ENCODE assay signal across 9 mouse cellular contexts in genomic region chr14:86562728-86563127, GRCm38 (mm10).
A peak's percentile ranks its signal among the peaks of the same experiment; 100 is the strongest.
DNase-seq lines count a peak whose midpoint lies in the region; ATAC-seq and TF ChIP-seq lines count a peak whose summit lies in the region.
"Had no signal": no experiment of that assay in that cellular context is flagged by ENCODE, and none has a peak within 500 bp of the region (broad histone marks: within the 10 kb centered on the region; RNA-seq: fewer than 3 reads in every experiment).

No protein-coding gene starts in this region.

- dilution Hi-C loops in CH12.LX (cut with MboI; ENCODE audit: extremely low pct_ligation_motif_present, extremely low pct_unique_long_range_greater_than_20kb, low sequenced_read_pairs): no loop called here

- H3K4me3 ChIP-seq in hindbrain, embryonic 10.5 days: no peak overlapping the region
- no peak overlapping the region for H3K4me3 ChIP-seq in hindbrain, embryonic 13.5 days
- H3K4me3 ChIP-seq in CH12.LX (replicated peaks in 1 of 3; ENCODE audit: low read depth in 2 of 3, low read length in 2 of 3, poor library complexity in 1 of 3): no peak overlapping the region
- H3K4me3 ChIP-seq in hindbrain, embryonic 14.5 days (replicated peaks; ENCODE audit: low read length): no peak overlapping the region
- H3K4me3 ChIP-seq: limb, embryonic 15.5 days had no signal

- no peaks in the 10 kb centered on the region for H3K27me3 ChIP-seq in hindbrain, embryonic 10.5 days (ENCODE audit: insufficient read depth, poor library complexity, severe bottlenecking)
- H3K27me3 ChIP-seq in hindbrain, embryonic 13.5 days: no peaks in the 10 kb centered on the region
- no peaks in the 10 kb centered on the region for H3K27me3 ChIP-seq in CH12.LX (replicated peaks)
- H3K27me3 ChIP-seq in hindbrain, embryonic 14.5 days (ENCODE audit: control insufficient read depth, insufficient read depth, low read length): no peaks in the 10 kb centered on the region
- H3K27me3 ChIP-seq: limb, embryonic 15.5 days had no signal

- TF ChIP-seq EP300 in CH12.LX (IDR thresholded peaks at IDR 0.05; ENCODE audit: low read length): no peak

- no peak for TF ChIP-seq POLR2A in CH12.LX (IDR thresholded peaks at IDR 0.05; ENCODE audit: low read depth, low read length)

- no peak for ATAC-seq in hindbrain, embryonic 13.5 days (ENCODE audit: low FRiP score)
- no peak for ATAC-seq in hindbrain, embryonic 14.5 days (ENCODE audit: low FRiP score)

- intact Hi-C loops in heart, postnatal 36 days (cut with DNase I): loop anchor here (5.0 kb wide), 2 partner anchors 220 to 240 kb away; no protein-coding TSS in a partner anchor

- H3K79me2 ChIP-seq in CH12.LX (replicated peaks; ENCODE audit: control insufficient read depth, extremely low read depth, insufficient read depth, poor library complexity, severe bottlenecking): no peaks in the 10 kb centered on the region

- TF ChIP-seq RAD21 in CH12.LX (IDR thresholded peaks at IDR 0.05; ENCODE audit: low read depth, low read length): peak; percentile 70

- TF ChIP-seq CTCF in CH12.LX (conservative IDR thresholded peaks at IDR 0.05 in 1 of 2, IDR thresholded peaks at IDR 0.05 in 1 of 2; ENCODE audit: low read depth in 2 of 2, low read length in 2 of 2): peak; percentile 25 to 70; a peak in 3 of 4 replicates

- H3K27ac ChIP-seq in hindbrain, embryonic 10.5 days: no peak overlapping the region
- no peak overlapping the region for H3K27ac ChIP-seq in hindbrain, embryonic 13.5 days
- no peak overlapping the region for H3K27ac ChIP-seq in CH12.LX (ENCODE audit: insufficient read depth, low read depth)
- no peak overlapping the region for H3K27ac ChIP-seq in hindbrain, embryonic 14.5 days
- H3K27ac ChIP-seq: limb, embryonic 15.5 days had no signal

- in situ Hi-C loops in CH12.LX (cut with MboI; ENCODE audit: low pct_ligation_motif_present, low pct_unique_long_range_greater_than_20kb, low sequenced_read_pairs): no loop called here

- H3K36me3 ChIP-seq in hindbrain, embryonic 10.5 days: no peaks in the 10 kb centered on the region
- no peaks in the 10 kb centered on the region for H3K36me3 ChIP-seq in hindbrain, embryonic 13.5 days
- no peaks in the 10 kb centered on the region for H3K36me3 ChIP-seq in CH12.LX (replicated peaks in 1 of 2; ENCODE audit: control insufficient read depth in 1 of 2, insufficient read depth in 1 of 2, low read length in 1 of 2)
- H3K36me3 ChIP-seq in hindbrain, embryonic 14.5 days (replicated peaks; ENCODE audit: control insufficient read depth, insufficient read depth): no peaks in the 10 kb centered on the region
- H3K36me3 ChIP-seq: limb, embryonic 15.5 days had no signal

- no peak overlapping the region for H3K4me2 ChIP-seq in hindbrain, embryonic 13.5 days
- no peak overlapping the region for H3K4me2 ChIP-seq in CH12.LX (ENCODE audit: insufficient read depth, low read depth, poor library complexity, severe bottlenecking)
- H3K4me2 ChIP-seq in hindbrain, embryonic 14.5 days (replicated peaks): no peak overlapping the region
- H3K4me2 ChIP-seq: limb, embryonic 15.5 days had no signal

- H3K9me3 ChIP-seq in hindbrain, embryonic 10.5 days: no peaks in the 10 kb centered on the region
- H3K9me3 ChIP-seq in hindbrain, embryonic 13.5 days: no peaks in the 10 kb centered on the region
- no peaks in the 10 kb centered on the region for H3K9me3 ChIP-seq in CH12.LX (replicated peaks; ENCODE audit: low read length)
- H3K9me3 ChIP-seq in hindbrain, embryonic 14.5 days (ENCODE audit: control insufficient read depth, low read length): no peaks in the 10 kb centered on the region
- H3K9me3 ChIP-seq: limb, embryonic 15.5 days had no signal

- WGBS in hindbrain, embryonic 10.5 days: 60% methylated on average over 2 of the region's 2 CpGs
- WGBS in hindbrain, embryonic 13.5 days: 65% methylated on average over 2 of the region's 2 CpGs
- WGBS in hindbrain, embryonic 14.5 days: 53% methylated on average over 2 of the region's 2 CpGs

- H3K9ac ChIP-seq in hindbrain, embryonic 13.5 days: no peak overlapping the region
- H3K9ac ChIP-seq in CH12.LX (ENCODE audit: insufficient read depth, low read depth): no peak overlapping the region
- H3K9ac ChIP-seq in hindbrain, embryonic 14.5 days: no peak overlapping the region
- H3K9ac ChIP-seq: limb, embryonic 15.5 days had no signal

- H3K4me1 ChIP-seq in hindbrain, embryonic 10.5 days (replicated peaks): no peaks in the 10 kb centered on the region
- no peaks in the 10 kb centered on the region for H3K4me1 ChIP-seq in hindbrain, embryonic 13.5 days (replicated peaks)
- peaks cover 0 to 3% of the 10 kb centered on the region in 2 experiments; a peak in 1 of 4 replicates for H3K4me1 ChIP-seq in CH12.LX (ENCODE audit: control insufficient read depth in 1 of 2, insufficient read depth in 2 of 2)
- H3K4me1 ChIP-seq in hindbrain, embryonic 14.5 days (replicated peaks; ENCODE audit: control insufficient read depth, insufficient read depth, low read length): no peaks in the 10 kb centered on the region
- H3K4me1 ChIP-seq: limb, embryonic 15.5 days had no signal

- peak; percentile 34 for DNase-seq in hindbrain, embryonic 10.5 days (ENCODE audit: low spot score)
- peak; percentile 28 for DNase-seq in CH12.LX (ENCODE audit: extremely low read depth)
- peak; percentile 7 for DNase-seq in adrenal gland, adult 8-10 months
- DNase-seq in heart, postnatal 36 days: peak; percentile 13 to 27
- DNase-seq in retina, postnatal 1 day: peak; percentile 40
- no peak for DNase-seq in gastrocnemius, postnatal 25 days
- no peak for DNase-seq in hindbrain, embryonic 14.5 days (ENCODE audit: low spot score)

TF ChIP-seq in CH12.LX, 34 proteins besides CTCF, POLR2A, EP300 and RAD21:
- no peak for TF ChIP-seq NRF1 (IDR thresholded peaks at IDR 0.05; ENCODE audit: low read depth, low read length)
- TF ChIP-seq SMC3 (IDR thresholded peaks at IDR 0.05; ENCODE audit: low read depth, low read length): peak; percentile 52

Comparison
In these comparisons a context has a peak if more than half of its experiments do, and no peak if none do; other contexts are left out.
1. DNase-seq: peak in hindbrain, embryonic 10.5 days (single experiment), CH12.LX (single experiment), adrenal gland, adult 8-10 months (single experiment), heart, postnatal 36 days (2 of 2) and retina, postnatal 1 day (single experiment); none in gastrocnemius, postnatal 25 days (single experiment) and hindbrain, embryonic 14.5 days (single experiment).